Comparison of ENCODE assay signal across 25 mouse cellular contexts in genomic region chr13:107108045-107108444, GRCm38 (mm10).
DNase-seq lines count a peak whose midpoint lies in the region; ATAC-seq lines count a peak whose summit lies in the region.
"Had no signal": no experiment of that assay in that cellular context is flagged by ENCODE, and none has a peak within 500 bp of the region (broad histone marks: within the 10 kb centered on the region; RNA-seq: fewer than 3 reads in every experiment).

No protein-coding gene starts in this region.

- peak; percentile 35 for DNase-seq in forebrain, embryonic 14.5 days (ENCODE audit: low spot score)
- no peak for DNase-seq in midbrain, embryonic 10.5 days (ENCODE audit: low spot score)
- no peak for DNase-seq in kidney, postnatal 4 days
- DNase-seq in lung, postnatal 4 days, result no peak
- DNase-seq: adrenal gland, postnatal 10 days; cerebellum, adult 8-10 months; cerebellum, postnatal 36 days; embryo, embryonic 11 days; kidney, adult 11 months; liver; right cerebral cortex, postnatal 14 days; thymus, adult 2 months; thymus, postnatal 4 days had no signal

- 0 out of 2 replicates have a peak, but pooled peaks have one; percentile 26 for ATAC-seq in forebrain, embryonic 14.5 days
- no peak for ATAC-seq in forebrain, embryonic 12.5 days (ENCODE audit: low FRiP score)
- no peak for ATAC-seq in midbrain, embryonic 13.5 days
- ATAC-seq in hindbrain, embryonic 16.5 days, result peak; percentile 58; the same call in 1 of the 2 replicates

- WGBS in forebrain, embryonic 14.5 days, result 73% methylated on average over 5 of the region's 5 CpGs
- 82% methylated on average over 5 of the region's 5 CpGs for WGBS in forebrain, embryonic 12.5 days
- 67% methylated on average over 5 of the region's 5 CpGs for WGBS in midbrain, embryonic 13.5 days
- 95% methylated on average over 5 of the region's 5 CpGs for WGBS in midbrain, embryonic 10.5 days
- 49% methylated on average over 5 of the region's 5 CpGs for WGBS in hindbrain, embryonic 16.5 days

- no peak overlapping the region for H3K4me2 ChIP-seq in forebrain, embryonic 14.5 days (ENCODE audit: low read length)
- H3K4me2 ChIP-seq in forebrain, embryonic 12.5 days, result no peak overlapping the region
- H3K4me2 ChIP-seq in midbrain, embryonic 13.5 days (replicated peaks), result no peak overlapping the region
- peak overlapping the region; percentile 6 for H3K4me2 ChIP-seq in hindbrain, embryonic 16.5 days (ENCODE audit: low read length)
- H3K4me2 ChIP-seq: embryonic facial prominence, embryonic 13.5 days; heart, embryonic 11.5 days; liver, embryonic 15.5 days; lung, embryonic 15.5 days had no signal

- peaks cover 4% of the 10 kb centered on the region; the same call in 1 of the 2 replicates for H3K4me1 ChIP-seq in forebrain, embryonic 14.5 days (ENCODE audit: control insufficient read depth, insufficient read depth, low read length)
- H3K4me1 ChIP-seq in forebrain, embryonic 12.5 days, result no peaks in the 10 kb centered on the region; the same call in 1 of the 2 replicates
- 0 out of 2 replicates have a peak, but pooled peaks cover 4% of the 10 kb centered on the region for H3K4me1 ChIP-seq in midbrain, embryonic 13.5 days (replicated peaks)
- H3K4me1 ChIP-seq in midbrain, embryonic 10.5 days, result no peaks in the 10 kb centered on the region
- H3K4me1 ChIP-seq in hindbrain, embryonic 16.5 days (ENCODE audit: control insufficient read depth, insufficient read depth, low read depth, low read length), result no peaks in the 10 kb centered on the region
- H3K4me1 ChIP-seq: embryonic facial prominence, embryonic 13.5 days; limb, embryonic 10.5 days; lung, embryonic 15.5 days had no signal

- H3K9me3 ChIP-seq in forebrain, embryonic 14.5 days (replicated peaks; ENCODE audit: control insufficient read depth, low read length), result no peaks in the 10 kb centered on the region
- no peaks in the 10 kb centered on the region for H3K9me3 ChIP-seq in forebrain, embryonic 12.5 days
- no peaks in the 10 kb centered on the region for H3K9me3 ChIP-seq in midbrain, embryonic 13.5 days
- no peaks in the 10 kb centered on the region for H3K9me3 ChIP-seq in midbrain, embryonic 10.5 days (replicated peaks)
- no peaks in the 10 kb centered on the region for H3K9me3 ChIP-seq in hindbrain, embryonic 16.5 days (ENCODE audit: control insufficient read depth, low read length)
- H3K9me3 ChIP-seq: embryonic facial prominence, embryonic 13.5 days; limb, embryonic 10.5 days; liver, embryonic 15.5 days; lung, embryonic 15.5 days had no signal

- no peak overlapping the region for H3K27ac ChIP-seq in forebrain, embryonic 14.5 days (ENCODE audit: low read depth, low read length)
- no peak overlapping the region for H3K27ac ChIP-seq in forebrain, embryonic 12.5 days
- 0 out of 2 replicates have a peak overlapping the region, but pooled peaks have one; percentile 3 for H3K27ac ChIP-seq in midbrain, embryonic 13.5 days
- H3K27ac ChIP-seq in midbrain, embryonic 10.5 days (replicated peaks), result no peak overlapping the region
- no peak overlapping the region for H3K27ac ChIP-seq in hindbrain, embryonic 16.5 days (ENCODE audit: low read depth, low read length)
- H3K27ac ChIP-seq: embryonic facial prominence, embryonic 13.5 days; limb, embryonic 10.5 days; liver, embryonic 15.5 days; lung, embryonic 15.5 days; macrophage; stomach, postnatal 0 days had no signal

- H3K36me3 ChIP-seq in forebrain, embryonic 14.5 days (ENCODE audit: control insufficient read depth, insufficient read depth, low read length), result no peaks in the 10 kb centered on the region
- no peaks in the 10 kb centered on the region for H3K36me3 ChIP-seq in forebrain, embryonic 12.5 days (replicated peaks)
- H3K36me3 ChIP-seq in midbrain, embryonic 13.5 days, result no peaks in the 10 kb centered on the region
- no peaks in the 10 kb centered on the region for H3K36me3 ChIP-seq in midbrain, embryonic 10.5 days
- no peaks in the 10 kb centered on the region for H3K36me3 ChIP-seq in hindbrain, embryonic 16.5 days (ENCODE audit: control insufficient read depth, insufficient read depth, low read length)
- H3K36me3 ChIP-seq: embryonic facial prominence, embryonic 13.5 days; limb, embryonic 10.5 days; liver, embryonic 15.5 days; lung, embryonic 15.5 days had no signal

- no peak overlapping the region for H3K4me3 ChIP-seq in forebrain, embryonic 14.5 days (ENCODE audit: low read depth, low read length)
- no peak overlapping the region for H3K4me3 ChIP-seq in forebrain, embryonic 12.5 days (replicated peaks)
- H3K4me3 ChIP-seq in midbrain, embryonic 13.5 days (replicated peaks), result no peak overlapping the region
- no peak overlapping the region for H3K4me3 ChIP-seq in midbrain, embryonic 10.5 days
- H3K4me3 ChIP-seq in hindbrain, embryonic 16.5 days (ENCODE audit: low read length), result no peak overlapping the region
- H3K4me3 ChIP-seq: embryonic facial prominence, embryonic 13.5 days; erythroblast, embryonic 14.5 days; limb, embryonic 10.5 days; liver, embryonic 15.5 days; lung, embryonic 15.5 days; myocyte had no signal

- no peak overlapping the region for H3K9ac ChIP-seq in forebrain, embryonic 14.5 days (ENCODE audit: low read length)
- H3K9ac ChIP-seq in forebrain, embryonic 12.5 days, result no peak overlapping the region
- no peak overlapping the region for H3K9ac ChIP-seq in midbrain, embryonic 13.5 days (replicated peaks)
- H3K9ac ChIP-seq in hindbrain, embryonic 16.5 days (ENCODE audit: low read depth, low read length), result no peak overlapping the region
- H3K9ac ChIP-seq: embryonic facial prominence, embryonic 13.5 days; liver, embryonic 15.5 days; lung, embryonic 15.5 days had no signal

- no peaks in the 10 kb centered on the region for H3K27me3 ChIP-seq in forebrain, embryonic 14.5 days (replicated peaks; ENCODE audit: control insufficient read depth, insufficient read depth, low read length)
- H3K27me3 ChIP-seq in forebrain, embryonic 12.5 days, result no peaks in the 10 kb centered on the region
- no peaks in the 10 kb centered on the region for H3K27me3 ChIP-seq in midbrain, embryonic 13.5 days
- no peaks in the 10 kb centered on the region for H3K27me3 ChIP-seq in midbrain, embryonic 10.5 days (ENCODE audit: low read depth, poor library complexity, severe bottlenecking)
- no peaks in the 10 kb centered on the region for H3K27me3 ChIP-seq in hindbrain, embryonic 16.5 days (replicated peaks; ENCODE audit: control insufficient read depth, insufficient read depth, low read length)
- H3K27me3 ChIP-seq: embryonic facial prominence, embryonic 13.5 days; liver, embryonic 15.5 days; lung, embryonic 15.5 days had no signal

Comparison
In these comparisons a context has a peak if more than half of its experiments do, and no peak if none do; other contexts are left out.
1. ATAC-seq: peak in forebrain, embryonic 14.5 days (single experiment) and hindbrain, embryonic 16.5 days (single experiment); none in forebrain, embryonic 12.5 days (single experiment) and midbrain, embryonic 13.5 days (single experiment).